Mouse (Mus musculus): ENCODE measurements around the gene Pum3.

DNA sequence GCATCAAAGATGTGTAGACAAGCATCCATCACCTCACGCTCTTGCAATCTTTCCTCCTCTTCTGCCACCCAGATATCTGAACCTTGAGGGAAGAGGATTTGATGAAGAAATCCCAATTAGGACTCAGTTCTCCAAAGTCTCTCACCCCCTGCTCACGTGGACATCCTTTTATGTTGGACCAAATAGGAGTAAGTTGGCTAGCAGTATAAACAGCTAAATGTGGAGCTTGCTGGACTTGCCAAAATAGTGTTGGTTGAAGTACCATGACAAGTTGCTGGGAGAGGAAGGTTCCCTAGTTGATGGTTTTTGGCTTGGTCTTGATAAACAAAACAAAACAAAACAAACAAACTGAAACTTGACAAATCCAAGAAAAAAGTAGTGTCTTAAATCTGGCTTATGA, 59.5 kb downstream of the Pum3 start:
- no peak for TF ChIP-seq CTCF (IDR thresholded peaks at IDR 0.05; ENCODE audit: extremely low read depth, insufficient read length, insufficient replicate concordance, low read depth, low read length)
- TF ChIP-seq POLR2A (IDR thresholded peaks at IDR 0.05; ENCODE audit: low read depth, low read length): no peak

Data from small intestine, adult 2 months (tissue).